8 mouse cellular contexts compared by ENCODE assay signal in genomic region chr16:21412593-21413047, GRCm38 (mm10). TPM values are rescaled to one million over a fixed set of nuclear protein-coding genes. Genes with fewer than 3 reads are reported as not detected.
DNase-seq lines count a peak whose midpoint lies in the region; ATAC-seq and TF ChIP-seq lines count a peak whose summit lies in the region.

No protein-coding gene starts in this region.

- dilution Hi-C loops in CH12.LX (cut with MboI; ENCODE audit: extremely low pct_ligation_motif_present, extremely low pct_unique_long_range_greater_than_20kb, low sequenced_read_pairs): no loop called here

- in situ Hi-C loops in CH12.LX (cut with MboI; ENCODE audit: low pct_ligation_motif_present, low pct_unique_long_range_greater_than_20kb, low sequenced_read_pairs): no loop called here

- intact Hi-C loops in heart, postnatal 10 days (cut with DNase I): loop anchor here (1.0 kb wide), 2 partner anchors 166 to 208 kb away; partner anchors contain the start of gene Ephb3

- peaks cover 0 to 14% of the 10 kb centered on the region in 2 experiments; a peak in 3 of 4 replicates for H3K4me1 ChIP-seq in CH12.LX (ENCODE audit: control insufficient read depth in 1 of 2, insufficient read depth in 2 of 2)
- no peaks in the 10 kb centered on the region for H3K4me1 ChIP-seq in liver, postnatal 0 days (ENCODE audit: insufficient read depth)
- H3K4me1 ChIP-seq in neural tube, embryonic 13.5 days (replicated peaks): no peaks in the 10 kb centered on the region

- H3K9me3 ChIP-seq in CH12.LX (replicated peaks; ENCODE audit: low read length): no peaks in the 10 kb centered on the region
- no peaks in the 10 kb centered on the region for H3K9me3 ChIP-seq in liver, postnatal 0 days (ENCODE audit: low read length)
- H3K9me3 ChIP-seq in neural tube, embryonic 13.5 days: no peaks in the 10 kb centered on the region

- peak; percentile 100 for TF ChIP-seq CTCF in CH12.LX (conservative IDR thresholded peaks at IDR 0.05 in 1 of 2, IDR thresholded peaks at IDR 0.05 in 1 of 2; ENCODE audit: low read depth in 2 of 2, low read length in 2 of 2)
- peak; percentile 100 for TF ChIP-seq CTCF in liver, postnatal 0 days (IDR thresholded peaks at IDR 0.05; ENCODE audit: low read depth)

- no peak for TF ChIP-seq POLR2A in CH12.LX (IDR thresholded peaks at IDR 0.05; ENCODE audit: low read depth, low read length)

- peak; percentile 96 for ATAC-seq in erythroblast, adult 5-6 weeks (replicated peaks; ENCODE audit: low FRiP score, poor library complexity, severe bottlenecking)
- peak; percentile 55; the same call in 1 of the 2 replicates for ATAC-seq in liver, postnatal 0 days
- ATAC-seq in neural tube, embryonic 13.5 days (ENCODE audit: low read depth): peak; percentile 80

- H3K36me3 ChIP-seq in CH12.LX (replicated peaks in 1 of 2; ENCODE audit: control insufficient read depth in 1 of 2, insufficient read depth in 1 of 2, low read length in 1 of 2): no peaks in the 10 kb centered on the region
- H3K36me3 ChIP-seq in liver, postnatal 0 days (replicated peaks; ENCODE audit: insufficient read depth, low read length): no peaks in the 10 kb centered on the region
- no peaks in the 10 kb centered on the region for H3K36me3 ChIP-seq in neural tube, embryonic 13.5 days

- 18% methylated on average over 8 of the region's 8 CpGs for WGBS in liver, postnatal 0 days (ENCODE audit: insufficient replicate concordance)
- WGBS in neural tube, embryonic 13.5 days: 20% methylated on average over 8 of the region's 8 CpGs

- no peak for TF ChIP-seq EP300 in CH12.LX (IDR thresholded peaks at IDR 0.05; ENCODE audit: low read length)
- TF ChIP-seq EP300 in liver, postnatal 0 days (IDR thresholded peaks at IDR 0.05; ENCODE audit: low read depth): no peak

- no peak overlapping the region for H3K4me3 ChIP-seq in CH12.LX (replicated peaks in 1 of 3; ENCODE audit: low read depth in 2 of 3, low read length in 2 of 3, poor library complexity in 1 of 3)
- H3K4me3 ChIP-seq in liver, postnatal 0 days (ENCODE audit: low read depth, low read length): no peak overlapping the region
- H3K4me3 ChIP-seq in neural tube, embryonic 13.5 days: no peak overlapping the region

- peaks cover 1% of the 10 kb centered on the region for H3K27me3 ChIP-seq in CH12.LX (replicated peaks)
- H3K27me3 ChIP-seq in liver, postnatal 0 days (ENCODE audit: insufficient read depth, low read length): no peaks in the 10 kb centered on the region
- no peaks in the 10 kb centered on the region for H3K27me3 ChIP-seq in neural tube, embryonic 13.5 days

- peak; percentile 96 for DNase-seq in CH12.LX (ENCODE audit: extremely low read depth)
- peak; percentile 89 for DNase-seq in brain, adult 2 months (ENCODE audit: low read depth, low spot score)
- peak; percentile 80 to 87 for DNase-seq in heart, postnatal 10 days
- DNase-seq in kidney, postnatal 4 days: peak; percentile 86 to 87
- DNase-seq in liver, postnatal 0 days: peak; percentile 80
- DNase-seq in testis, postnatal 14 days (ENCODE audit: low spot score): peak; percentile 44

- H3K27ac ChIP-seq in CH12.LX (ENCODE audit: insufficient read depth, low read depth): no peak overlapping the region
- H3K27ac ChIP-seq in liver, postnatal 0 days (ENCODE audit: low read depth): no peak overlapping the region
- H3K27ac ChIP-seq in neural tube, embryonic 13.5 days (replicated peaks): no peak overlapping the region

- peak; percentile 92 for TF ChIP-seq RAD21 in CH12.LX (IDR thresholded peaks at IDR 0.05; ENCODE audit: low read depth, low read length)

- no peak overlapping the region for H3K9ac ChIP-seq in CH12.LX (ENCODE audit: insufficient read depth, low read depth)
- H3K9ac ChIP-seq in liver, postnatal 0 days (replicated peaks): no peak overlapping the region
- no peak overlapping the region for H3K9ac ChIP-seq in neural tube, embryonic 13.5 days

- H3K4me2 ChIP-seq in CH12.LX (ENCODE audit: insufficient read depth, low read depth, poor library complexity, severe bottlenecking): 0 out of 2 replicates have a peak overlapping the region, but pooled peaks have one; percentile 6
- no peak overlapping the region for H3K4me2 ChIP-seq in liver, postnatal 0 days (ENCODE audit: low read depth, low read length)
- H3K4me2 ChIP-seq in neural tube, embryonic 13.5 days: no peak overlapping the region

- H3K79me2 ChIP-seq in CH12.LX (replicated peaks; ENCODE audit: control insufficient read depth, extremely low read depth, insufficient read depth, poor library complexity, severe bottlenecking): no peaks in the 10 kb centered on the region

TF ChIP-seq in CH12.LX, 34 proteins besides CTCF, POLR2A, EP300 and RAD21:
- no peak; the same call in 1 of the 2 replicates for TF ChIP-seq IRF4 (IDR thresholded peaks at IDR 0.05; ENCODE audit: low read depth, low read length)
- no peak for TF ChIP-seq CHD2 (IDR thresholded peaks at IDR 0.05; ENCODE audit: low read length)
- no peak for TF ChIP-seq UBTF (IDR thresholded peaks at IDR 0.05; ENCODE audit: low read depth, low read length)
- TF ChIP-seq SMC3 (IDR thresholded peaks at IDR 0.05; ENCODE audit: low read depth, low read length): peak; percentile 97
- peak; percentile 95; the same call in 1 of the 2 replicates for TF ChIP-seq NELFE (IDR thresholded peaks at IDR 0.05; ENCODE audit: low read depth, low read length)
- no peak for TF ChIP-seq USF2 (conservative IDR thresholded peaks at IDR 0.05; ENCODE audit: low read depth, low read length)
- TF ChIP-seq RCOR1 (conservative IDR thresholded peaks at IDR 0.05; ENCODE audit: low read depth, low read length): no peak
- no peak for TF ChIP-seq MEF2A (IDR thresholded peaks at IDR 0.05; ENCODE audit: borderline replicate concordance, low read depth, low read length)
- TF ChIP-seq BHLHE40 (IDR thresholded peaks at IDR 0.05; ENCODE audit: low read depth, low read length): no peak
- no peak for TF ChIP-seq ZMIZ1 (IDR thresholded peaks at IDR 0.05; ENCODE audit: low read depth, low read length)
- TF ChIP-seq NRF1 (IDR thresholded peaks at IDR 0.05; ENCODE audit: low read depth, low read length): no peak
- TF ChIP-seq PAX5 (IDR thresholded peaks at IDR 0.05; ENCODE audit: low read length): no peak
- peak; percentile 91 for TF ChIP-seq MAX (IDR thresholded peaks at IDR 0.05; ENCODE audit: low read length)
- no peak for TF ChIP-seq CHD1 (IDR thresholded peaks at IDR 0.05; ENCODE audit: low read depth, low read length)
- no peak for TF ChIP-seq MXI1 (IDR thresholded peaks at IDR 0.05; ENCODE audit: low read depth, low read length)
- no peak for TF ChIP-seq E2F4 (IDR thresholded peaks at IDR 0.05; ENCODE audit: insufficient replicate concordance, low read depth, low read length)
- TF ChIP-seq MAZ (IDR thresholded peaks at IDR 0.05; ENCODE audit: low read depth, low read length): no peak
- TF ChIP-seq JUN (IDR thresholded peaks at IDR 0.05; ENCODE audit: insufficient read depth, low read depth, low read length): no peak
- peak; percentile 18; the same call in 1 of the 2 replicates for TF ChIP-seq ZNF384 (IDR thresholded peaks at IDR 0.05; ENCODE audit: low read depth, low read length)
- peak; percentile 38 for TF ChIP-seq ZC3H11A (IDR thresholded peaks at IDR 0.05; ENCODE audit: low read depth, low read length)
- TF ChIP-seq MAFK (IDR thresholded peaks at IDR 0.05; ENCODE audit: insufficient replicate concordance, low read length): no peak
- TF ChIP-seq HCFC1 (IDR thresholded peaks at IDR 0.05; ENCODE audit: low read depth, low read length): peak; percentile 39; the same call in 1 of the 2 replicates
- no peak for TF ChIP-seq KAT2A (IDR thresholded peaks at IDR 0.05; ENCODE audit: insufficient replicate concordance, low read length)
- TF ChIP-seq ELF1 (IDR thresholded peaks at IDR 0.05; ENCODE audit: low read depth, low read length): no peak
- no peak for TF ChIP-seq TBP (conservative IDR thresholded peaks at IDR 0.05; ENCODE audit: low read depth, low read length)
- TF ChIP-seq MYC (IDR thresholded peaks at IDR 0.05; ENCODE audit: low read depth, low read length): peak; percentile 96
- TF ChIP-seq TCF12 (IDR thresholded peaks at IDR 0.05; ENCODE audit: low read depth, low read length): peak; percentile 46; the same call in 1 of the 2 replicates
- TF ChIP-seq POLR2AphosphoS2 (IDR thresholded peaks at IDR 0.05; ENCODE audit: low read depth, low read length): no peak
- TF ChIP-seq ZKSCAN1 (IDR thresholded peaks at IDR 0.05; ENCODE audit: borderline replicate concordance, low read depth, low read length): no peak
- TF ChIP-seq SIN3A (IDR thresholded peaks at IDR 0.05; ENCODE audit: low read length): 0 out of 2 replicates have a peak, but pooled peaks have one; percentile 47
- no peak for TF ChIP-seq ETS1 (conservative IDR thresholded peaks at IDR 0.05; ENCODE audit: low read depth, low read length)
- TF ChIP-seq USF1 (IDR thresholded peaks at IDR 0.05; ENCODE audit: low read depth, low read length): no peak
- TF ChIP-seq GABPA (IDR thresholded peaks at IDR 0.05; ENCODE audit: insufficient replicate concordance, low read depth, low read length): no peak
- peak; percentile 40; the same call in 1 of the 2 replicates for TF ChIP-seq JUND (conservative IDR thresholded peaks at IDR 0.05; ENCODE audit: low read depth, low read length)

RNA-seq across cellular contexts. Expression of gene Vps8, which starts 10.3 kb away (rescaled TPM):
- total RNA-seq in CH12.LX (2012; rRNA removed) (13.3 and 15.9 TPM in 2 replicates), CH12.LX (2014; rRNA removed) (11.9 and 13.6 TPM in 2 replicates)
- 11.9 and 17.6 TPM in 2 replicates for polyA plus RNA-seq in CH12.LX (2012; ENCODE audit: insufficient read length, low read depth)
- total RNA-seq in erythroblast, adult 5-6 weeks (2015; ENCODE audit: low replicate concordance): 3.6 and 9.4 TPM in 2 replicates
- total RNA-seq in erythroblast, adult 5-6 weeks (2017; ENCODE audit: low replicate concordance): 6.4 and 12.6 TPM in 2 replicates
- total RNA-seq in heart, postnatal 10 days (2021): 10 to 100 TPM; 23.0 to 23.2 TPM
- 2.1 and 3.1 TPM in 2 replicates for polyA plus RNA-seq in liver, postnatal 0 days (2015; fragmentation: Nextera tagmentation; extraction: Ambion mirVana)
- polyA plus RNA-seq in neural tube, embryonic 13.5 days (2015; fragmentation: Nextera tagmentation; extraction: Ambion mirVana): 26.7 and 26.9 TPM in 2 replicates

Comparison
In these comparisons a context has a peak if more than half of its experiments do, and no peak if none do; other contexts are left out.
1. DNase-seq: peak in every context shown above with its lines; median percentile 96 in CH12.LX; 89 in brain, adult 2 months; 86 in kidney, postnatal 4 days; 84 in heart, postnatal 10 days; 80 in liver, postnatal 0 days; 44 in testis, postnatal 14 days.